Mouse (Mus musculus) MEL (cell line): ENCODE data around the gene Iqschfp. TPM values are rescaled to one million over a fixed set of nuclear protein-coding genes. Genes with fewer than 3 reads are reported as not detected.

Experiments used
- DNase-seq: peaks from one replicate; pipeline ENCODE4 v3.0.0; 2011; ENCODE audit warnings: low read depth, low spot score
- H3K27ac ChIP-seq: 2 replicates; pipeline ENCODE4 v1.5.1; 2012; ENCODE audit warnings: low read depth, mild to moderate bottlenecking, control low read depth, low read length, moderate library complexity; ENCODE audit not compliant: control insufficient read depth
- H3K27me3 ChIP-seq, 2 experiments: fragments of 150-350 bp in 1 of 2; sonication (generic) in 1 of 2; 2 replicates each; pipeline ENCODE4 v1.6.1; 2012; ENCODE audit warnings: low read length in 2 of 2, mild to moderate bottlenecking in 2 of 2, improper control_type of control experiment in 1 of 2, moderate library complexity in 1 of 2; ENCODE audit not compliant: insufficient read depth in 2 of 2, control insufficient read depth in 1 of 2
- H3K36me3 ChIP-seq, 2 experiments: 2 replicates each; pipeline ENCODE4 v1.6.1; 2012 to 2014; ENCODE audit warnings: low read length in 2 of 2, improper control_type of control experiment in 1 of 2, inconsistent platforms in 1 of 2, mild to moderate bottlenecking in 1 of 2; ENCODE audit not compliant: insufficient read depth in 2 of 2, control insufficient read depth in 1 of 2
- H3K4me1 ChIP-seq, 2 experiments: fragments of 150-350 bp in 1 of 2; sonication (generic) in 1 of 2; 2 replicates each; pipeline ENCODE4 v1.6.1; 2012; ENCODE audit warnings: low read length in 2 of 2, improper control_type of control experiment in 1 of 2, mild to moderate bottlenecking in 1 of 2; ENCODE audit not compliant: insufficient read depth in 2 of 2, control insufficient read depth in 1 of 2
- H3K4me3 ChIP-seq, 2 experiments: fragments of 150-350 bp in 1 of 2; sonication (generic) in 1 of 2; 2 replicates each; pipeline ENCODE4 v1.5.1; 2012; ENCODE audit warnings: low read depth in 2 of 2, low read length in 2 of 2, mild to moderate bottlenecking in 2 of 2, moderate library complexity in 2 of 2, control low read depth in 1 of 2, improper control_type of control experiment in 1 of 2; ENCODE audit not compliant: control insufficient read depth in 1 of 2, insufficient read depth in 1 of 2
- H3K79me2 ChIP-seq: 2 replicates; pipeline ENCODE4 v1.6.1; 2012; ENCODE audit warnings: mild to moderate bottlenecking, low read length, moderate library complexity; ENCODE audit not compliant: control insufficient read depth, poor library complexity, insufficient read depth
- H3K9ac ChIP-seq: 2 replicates; pipeline ENCODE4 v1.6.1; 2012; ENCODE audit warnings: low read depth, mild to moderate bottlenecking, control low read depth, low read length, moderate library complexity; ENCODE audit not compliant: control insufficient read depth, poor library complexity, severe bottlenecking
- H3K9me3 ChIP-seq: fragments of 150-350 bp; sonication (generic); replicated peaks from 2 replicates; pipeline ENCODE4 v1.6.1; 2012; ENCODE audit warnings: mild to moderate bottlenecking, low read length, improper control_type of control experiment, moderate library complexity; ENCODE audit not compliant: insufficient read depth
- BHLHE40 ChIP-seq: IDR thresholded peaks from 2 replicates; pipeline ENCODE4 v1.6.1; 2012; ENCODE audit warnings: low read depth, mild to moderate bottlenecking, inconsistent platforms, low read length, improper control_type of control experiment, borderline replicate concordance
- CHD1 ChIP-seq: IDR thresholded peaks from 2 replicates; pipeline ENCODE4 v1.6.1; 2012; ENCODE audit warnings: low read depth, mild to moderate bottlenecking, inconsistent platforms, low read length, improper control_type of control experiment
- E2F4 ChIP-seq: IDR thresholded peaks from 2 replicates; pipeline ENCODE4 v1.6.1; 2011; ENCODE audit warnings: low read depth, low read length, improper control_type of control experiment, borderline replicate concordance
- EP300 ChIP-seq, 2 experiments: IDR thresholded peaks; 2 replicates each; pipeline ENCODE4 v1.6.1; 2011; ENCODE audit warnings: improper control_type of control experiment in 2 of 2, low read length in 2 of 2, low read depth in 1 of 2, mild to moderate bottlenecking in 1 of 2
- GABPA ChIP-seq: IDR thresholded peaks from 2 replicates; pipeline ENCODE4 v1.6.1; 2012; ENCODE audit warnings: low read depth, mild to moderate bottlenecking, inconsistent platforms, low read length, improper control_type of control experiment, moderate library complexity
- GATA1 ChIP-seq: IDR thresholded peaks from 2 replicates; pipeline ENCODE4 v1.6.1; 2011; ENCODE audit warnings: low read depth, low read length, improper control_type of control experiment
- HCFC1 ChIP-seq: IDR thresholded peaks from 2 replicates; pipeline ENCODE4 v1.6.1; 2012; ENCODE audit warnings: low read depth, mild to moderate bottlenecking, inconsistent platforms, low read length, improper control_type of control experiment, moderate library complexity
- JUND ChIP-seq: IDR thresholded peaks from 2 replicates; pipeline ENCODE4 v1.6.1; 2011; ENCODE audit warnings: low read depth, mild to moderate bottlenecking, improper control_type of control experiment, low read length
- MAX ChIP-seq: IDR thresholded peaks from 2 replicates; pipeline ENCODE4 v1.6.1; 2011; ENCODE audit warnings: low read length, improper control_type of control experiment
- MAZ ChIP-seq: IDR thresholded peaks from 2 replicates; pipeline ENCODE4 v1.6.1; 2012; ENCODE audit warnings: low read depth, mild to moderate bottlenecking, inconsistent platforms, low read length, improper control_type of control experiment
- MEF2A ChIP-seq: IDR thresholded peaks from 2 replicates; pipeline ENCODE4 v1.6.1; 2014; ENCODE audit warnings: low read depth, mild to moderate bottlenecking, inconsistent platforms, low read length, improper control_type of control experiment; ENCODE audit not compliant: poor library complexity, insufficient replicate concordance, severe bottlenecking; ENCODE audit errors: extremely low read depth
- MYB ChIP-seq: IDR thresholded peaks from 2 replicates; pipeline ENCODE4 v1.6.1; 2011; ENCODE audit warnings: mild to moderate bottlenecking, low read depth, low read length, improper control_type of control experiment
- MYC ChIP-seq: IDR thresholded peaks from 2 replicates; pipeline ENCODE4 v1.6.1; 2011; ENCODE audit warnings: low read depth, mild to moderate bottlenecking, low read length, improper control_type of control experiment, moderate library complexity
- NELFE ChIP-seq: IDR thresholded peaks from 2 replicates; pipeline ENCODE4 v1.6.1; 2011; ENCODE audit warnings: low read depth, low read length, improper control_type of control experiment
- NRF1 ChIP-seq: IDR thresholded peaks from 2 replicates; pipeline ENCODE4 v1.6.1; 2014; ENCODE audit warnings: low read depth, mild to moderate bottlenecking, inconsistent platforms, low read length, improper control_type of control experiment, moderate library complexity; ENCODE audit not compliant: poor library complexity, insufficient read depth, severe bottlenecking
- POLR2A ChIP-seq, 2 experiments: IDR thresholded peaks; 2 replicates each; pipeline ENCODE4 v1.6.1; 2011 to 2012; ENCODE audit warnings: low read length in 2 of 2, mild to moderate bottlenecking in 2 of 2, control low read depth in 1 of 2, improper control_type of control experiment in 1 of 2, low read depth in 1 of 2, moderate library complexity in 1 of 2; ENCODE audit not compliant: control insufficient read depth in 1 of 2, insufficient read depth in 1 of 2, poor library complexity in 1 of 2
- POLR2AphosphoS2 ChIP-seq: IDR thresholded peaks from 2 replicates; pipeline ENCODE4 v1.6.1; 2011; ENCODE audit warnings: low read length, improper control_type of control experiment
- RCOR1 ChIP-seq: IDR thresholded peaks from 2 replicates; pipeline ENCODE4 v1.6.1; 2012; ENCODE audit warnings: low read depth, mild to moderate bottlenecking, inconsistent platforms, low read length, improper control_type of control experiment
- TAL1 ChIP-seq: IDR thresholded peaks from 2 replicates; pipeline ENCODE4 v1.6.1; 2012; ENCODE audit warnings: mild to moderate bottlenecking, inconsistent platforms, low read length, moderate library complexity, mixed read lengths
- TBP ChIP-seq: IDR thresholded peaks from 2 replicates; pipeline ENCODE4 v1.8.0; 2011; ENCODE audit warnings: low read depth, low read length, improper control_type of control experiment
- UBTF ChIP-seq: IDR thresholded peaks from 2 replicates; pipeline ENCODE4 v1.6.1; 2012; ENCODE audit warnings: low read depth, mild to moderate bottlenecking, inconsistent platforms, low read length, improper control_type of control experiment, moderate library complexity, borderline replicate concordance; ENCODE audit not compliant: insufficient read depth
- USF1 ChIP-seq: IDR thresholded peaks from 2 replicates; pipeline ENCODE4 v1.6.1; 2014; ENCODE audit warnings: low read depth, mild to moderate bottlenecking, inconsistent platforms, low read length, improper control_type of control experiment, moderate library complexity
- ZC3H11A ChIP-seq: IDR thresholded peaks from 2 replicates; pipeline ENCODE4 v1.6.1; 2012; ENCODE audit warnings: low read depth, mild to moderate bottlenecking, inconsistent platforms, low read length, improper control_type of control experiment
- ZMIZ1 ChIP-seq: IDR thresholded peaks from 2 replicates; pipeline ENCODE4 v1.6.1; 2012; ENCODE audit warnings: low read depth, mild to moderate bottlenecking, inconsistent platforms, low read length, improper control_type of control experiment, moderate library complexity
- polyA plus RNA-seq, 2 experiments: library from polyadenylated mRNA; stranded (reverse) in 1 of 2; unstranded in 1 of 2; fragments of >175 nt in 1 of 2; fragments of >200 nt in 1 of 2; gene quantifications; 2 replicates each; pipeline versions ENCODE4 v1.2.1 to v1.2.4; 2012; ENCODE audit warnings: low replicate concordance in 2 of 2, low read depth in 1 of 2; ENCODE audit not compliant: insufficient read length in 2 of 2, insufficient read depth in 1 of 2, missing spikeins in 1 of 2
- total RNA-seq: library from RNA; depleted of rRNA; stranded (reverse); fragments of 300-350 nt; gene quantifications from 2 replicates; pipeline ENCODE4 v1.2.3, GENCODE M21; 2012

Iqschfp gene
- total and polyA plus RNA-seq, 3 experiments: not detected

DNA sequence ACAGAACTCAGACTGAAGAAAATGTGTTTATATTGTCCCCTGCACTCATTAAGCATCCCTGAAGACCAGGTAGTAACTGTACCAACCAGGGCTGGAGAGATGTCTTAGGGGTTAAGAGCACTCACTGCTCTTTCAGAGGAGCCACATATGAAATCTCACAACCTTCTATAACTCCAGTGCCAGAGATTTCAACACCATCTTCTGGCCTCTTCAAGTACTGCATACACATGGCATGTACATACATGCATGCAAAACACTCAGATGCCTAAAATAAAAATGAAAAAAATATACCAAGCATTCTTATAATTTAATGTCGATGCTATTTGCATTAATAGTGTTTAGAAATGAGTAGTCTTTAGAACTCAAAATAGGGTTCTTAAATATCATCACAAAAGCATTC is 88.0 kb downstream of the Iqschfp start:
- no peak for DNase-seq
- Histone ChIP-seq H3K79me2 (no peaks in the 10 kb centered on the region), H3K27ac (no peak overlapping the region), H3K9ac (no peak overlapping the region), H3K9me3 (no peaks in the 10 kb centered on the region), H3K36me3 (no peaks in the 10 kb centered on the region), H3K27me3 (no peaks in the 10 kb centered on the region), H3K4me3 (no peak overlapping the region), H3K4me1 (no peaks in the 10 kb centered on the region)
- TF ChIP-seq HCFC1 (no peak), CHD1 (no peak), TAL1 (no peak), GABPA (no peak), UBTF (no peak), EP300 (IDR thresholded peaks at IDR 0.05; ENCODE audit: low read depth in 1 of 2, low read length in 2 of 2) (no peak), JUND (no peak), NRF1 (no peak), POLR2A (IDR thresholded peaks at IDR 0.05; ENCODE audit: control insufficient read depth in 1 of 2, insufficient read depth in 1 of 2, low read depth in 1 of 2, low read length in 2 of 2, poor library complexity in 1 of 2) (no peak)

DNA sequence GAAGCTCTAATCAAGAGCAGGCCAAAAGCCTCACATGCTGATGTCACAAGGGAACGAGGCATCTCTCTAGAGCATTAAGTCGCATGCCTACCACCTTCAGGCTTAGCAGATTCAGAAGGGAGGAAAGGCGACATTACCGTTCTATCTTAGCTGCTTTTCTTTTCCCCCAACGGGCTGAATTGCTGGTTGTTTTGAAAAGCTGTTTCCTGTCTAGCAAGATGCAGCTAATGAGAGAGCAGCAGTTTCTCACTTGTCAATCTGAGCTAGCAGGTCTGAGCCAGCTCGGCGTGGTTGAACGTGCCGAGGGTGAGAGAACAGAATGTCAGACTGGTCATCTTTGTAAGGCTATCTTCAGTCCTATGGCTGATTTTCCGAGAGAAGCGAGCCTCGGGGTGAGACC is 91.3 kb downstream of the Iqschfp start:
- no peak overlapping the region for H3K27ac ChIP-seq
- H3K4me1 ChIP-seq: no peaks in the 10 kb centered on the region
- H3K27me3 ChIP-seq: no peaks in the 10 kb centered on the region
- no peaks in the 10 kb centered on the region for H3K79me2 ChIP-seq
- TF ChIP-seq UBTF (no peak), MYB (no peak), NELFE (no peak), ZC3H11A (no peak), GABPA (no peak), GATA1 (no peak), MYC (no peak), USF1 (no peak), POLR2AphosphoS2 (no peak), RCOR1 (no peak), NRF1 (no peak), ZMIZ1 (no peak), BHLHE40 (no peak), MAX (no peak), E2F4 (no peak), MAZ (no peak), MEF2A (no peak), TBP (no peak)
- H3K36me3 ChIP-seq: no peaks in the 10 kb centered on the region
- DNase-seq: no peak
- no peak overlapping the region for H3K4me3 ChIP-seq
- no peaks in the 10 kb centered on the region for H3K9me3 ChIP-seq
- H3K9ac ChIP-seq: no peak overlapping the region
